Mouse (Mus musculus) myocyte (in vitro differentiated cells): ENCODE measurements at regions not wholly inside any gene's neighbourhood (a gene's known extent, or its start where the extent isn't known, plus 50 kb on each side); places are given as distances from the start of the nearest gene placed in this dataset.

Experiments
- H3K27me3 ChIP-seq: one replicate; pipeline ENCODE4 v1.6.1; 2011; ENCODE audit not compliant: control insufficient read depth, insufficient read depth, insufficient read length
- H3K36me3 ChIP-seq: one replicate; pipeline ENCODE4 v1.6.1; 2011; ENCODE audit not compliant: control insufficient read depth, insufficient read depth
- H3K4me2 ChIP-seq: one replicate; pipeline ENCODE4 v1.6.1; 2011; ENCODE audit warnings: low read depth, control low read depth
- H3K4me3 ChIP-seq: one replicate; pipeline ENCODE4 v1.5.1; 2011; ENCODE audit warnings: mild to moderate bottlenecking, control low read depth, moderate library complexity
- H3K79me2 ChIP-seq: one replicate; pipeline ENCODE4 v1.6.1; 2011; ENCODE audit not compliant: control insufficient read depth, insufficient read depth
- H3ac ChIP-seq: one replicate; pipeline ENCODE4 v1.6.1; 2011; ENCODE audit not compliant: control insufficient read depth, insufficient read length
- CEBPB ChIP-seq: IDR thresholded peaks from 2 replicates; pipeline ENCODE4 v1.6.1; 2011; ENCODE audit warnings: mild to moderate bottlenecking, moderate library complexity; ENCODE audit not compliant: poor library complexity, insufficient read depth, severe bottlenecking
- E2F4 ChIP-seq: IDR thresholded peaks from one replicate; pipeline ENCODE4 v1.6.1; 2011; ENCODE audit warnings: mild to moderate bottlenecking, control low read depth, moderate library complexity; ENCODE audit not compliant: insufficient read depth
- MAX ChIP-seq: IDR thresholded peaks from one replicate; pipeline ENCODE4 v1.6.1; 2011; ENCODE audit warnings: low read depth, mild to moderate bottlenecking, control low read depth
- MYOD1 ChIP-seq, 3 experiments: IDR thresholded peaks; one replicate each; pipeline ENCODE4 v1.6.1; 2011; ENCODE audit warnings: control low read depth in 2 of 3, low read depth in 2 of 3, mild to moderate bottlenecking in 2 of 3, moderate library complexity in 1 of 3; ENCODE audit not compliant: insufficient read length in 2 of 3, control insufficient read depth in 1 of 3
- MYOG ChIP-seq, 3 experiments: IDR thresholded peaks; one replicate each; pipeline ENCODE4 v1.6.1; 2011; ENCODE audit warnings: control low read depth in 2 of 3, low read depth in 2 of 3, mild to moderate bottlenecking in 2 of 3; ENCODE audit not compliant: insufficient read length in 2 of 3, control insufficient read depth in 1 of 3, insufficient read depth in 1 of 3
- POLR2A ChIP-seq: IDR thresholded peaks from one replicate; pipeline ENCODE4 v1.6.1; 2011; ENCODE audit warnings: low read depth, mild to moderate bottlenecking, control low read depth, moderate library complexity; ENCODE audit not compliant: insufficient read length
- POLR2AphosphoS2 ChIP-seq: IDR thresholded peaks from one replicate; pipeline ENCODE4 v1.6.1; 2011; ENCODE audit warnings: low read depth, control low read depth; ENCODE audit not compliant: insufficient read length
- REST ChIP-seq: IDR thresholded peaks from one replicate; pipeline ENCODE4 v1.6.1; 2011; ENCODE audit warnings: mild to moderate bottlenecking, control low read depth, moderate library complexity; ENCODE audit not compliant: insufficient read depth, insufficient read length
- SRF ChIP-seq: IDR thresholded peaks from one replicate; pipeline ENCODE4 v1.6.1; 2011; ENCODE audit warnings: low read depth; ENCODE audit not compliant: control insufficient read depth, insufficient read length
- TCF12 ChIP-seq: IDR thresholded peaks from one replicate; pipeline ENCODE4 v1.6.1; 2011; ENCODE audit warnings: mild to moderate bottlenecking, control low read depth; ENCODE audit not compliant: poor library complexity, insufficient read depth, severe bottlenecking
- TCF3 ChIP-seq: IDR thresholded peaks from one replicate; pipeline ENCODE4 v1.6.1; 2011; ENCODE audit warnings: low read depth, control low read depth; ENCODE audit not compliant: insufficient read length
- USF1 ChIP-seq: IDR thresholded peaks from one replicate; pipeline ENCODE4 v1.6.1; 2011; ENCODE audit warnings: low read depth, mild to moderate bottlenecking, control low read depth, moderate library complexity

- Histone ChIP-seq H3K36me3 (no peaks in the 10 kb centered on the region), H3K4me2 (no peak overlapping the region), H3ac (no peak overlapping the region), H3K27me3 (no peaks in the 10 kb centered on the region), H3K79me2 (no peaks in the 10 kb centered on the region), H3K4me3 (no peak overlapping the region)
- no peak for TF ChIP-seq POLR2A
- no peak for TF ChIP-seq REST
- TF ChIP-seq USF1: no peak
- no peak for TF ChIP-seq MYOD1 (IDR thresholded peaks at IDR 0.05; ENCODE audit: control insufficient read depth in 1 of 3, insufficient read length in 2 of 3, low read depth in 2 of 3)
- no peak for TF ChIP-seq TCF12
- no peak for TF ChIP-seq E2F4
- TF ChIP-seq TCF3: no peak
- TF ChIP-seq MYOG (IDR thresholded peaks at IDR 0.05; ENCODE audit: control insufficient read depth in 1 of 3, insufficient read depth in 1 of 3, insufficient read length in 2 of 3, low read depth in 2 of 3): no peak
- no peak for TF ChIP-seq SRF
- no peak for TF ChIP-seq CEBPB
- TF ChIP-seq POLR2AphosphoS2: no peak
- TF ChIP-seq MAX: no peak
These were observed 86.0 kb upstream of the Ppargc1a start for GRCm38 (mm10) chr5:51653507-51653906.

- Histone ChIP-seq H3K4me3 (no peak overlapping the region), H3K79me2 (no peaks in the 10 kb centered on the region), H3K36me3 (no peaks in the 10 kb centered on the region), H3ac (no peak overlapping the region), H3K4me2 (no peak overlapping the region), H3K27me3 (no peaks in the 10 kb centered on the region)
- TF ChIP-seq USF1 (no peak), MAX (no peak), CEBPB (no peak), MYOG (IDR thresholded peaks at IDR 0.05; ENCODE audit: control insufficient read depth in 1 of 3, insufficient read depth in 1 of 3, insufficient read length in 2 of 3, low read depth in 2 of 3) (no peak), POLR2AphosphoS2 (no peak), E2F4 (no peak), REST (no peak), MYOD1 (IDR thresholded peaks at IDR 0.05; ENCODE audit: control insufficient read depth in 1 of 3, insufficient read length in 2 of 3, low read depth in 2 of 3) (no peak), SRF (no peak), TCF12 (no peak), TCF3 (no peak), POLR2A (no peak)
These were observed 56.9 kb upstream of the Ppargc1a start for GRCm38 (mm10) chr5:51624400-51624799.
